Mouse (Mus musculus): ENCODE results near the gene Hist1h3g. TPM values are rescaled to one million over a fixed set of nuclear protein-coding genes. Genes with fewer than 3 reads are reported as not detected.
"Not testable (repeated sequence)": the region's sequence is repeated elsewhere in the genome, so short reads cannot be mapped to it uniquely, and the experiment has no call there.

Gene Hist1h3g
- polyA plus RNA-seq, 1 experiment from 2014 or later = 4.1 TPM

DNA sequence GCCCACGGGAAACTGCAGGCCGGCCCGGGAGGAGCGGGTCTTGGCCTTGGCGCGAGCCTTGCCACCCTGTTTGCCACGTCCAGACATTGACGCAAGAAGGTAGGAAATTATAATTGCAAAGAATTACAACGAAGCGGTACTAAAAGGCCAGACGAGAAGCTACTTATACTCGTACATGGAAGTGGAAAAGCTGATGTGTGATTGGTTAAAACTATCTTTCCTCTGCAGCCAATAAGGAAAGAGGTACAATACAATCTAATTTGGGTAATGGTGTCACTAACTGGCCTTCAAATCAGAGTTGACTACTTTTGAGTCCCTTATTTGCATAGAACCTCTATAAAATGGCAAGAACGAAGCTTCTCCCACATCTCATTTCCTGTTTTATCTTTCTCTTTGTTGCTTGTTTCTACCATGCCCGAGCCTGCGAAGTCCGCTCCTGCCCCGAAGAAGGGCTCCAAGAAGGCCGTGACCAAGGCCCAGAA lies 35.8 kb downstream of the Hist1h3g start, which contains the start of the genes Hist1h2ae and Hist1h2bg:
Gene Hist1h2ae (minus strand): TSS at position 199 of the 482 bp plus-strand sequence.
Gene Hist1h2bg (plus strand): TSS at position 375 of the 482 bp plus-strand sequence.
- no peaks in the 10 kb centered on the region for H3K9me3 ChIP-seq (ENCODE audit: control insufficient read depth, low read length)
- ATAC-seq (ENCODE audit: low read depth) = peak; percentile 90
- 0 out of 2 replicates have a peak, but pooled peaks cover 4% of the 10 kb centered on the region for H3K4me1 ChIP-seq (ENCODE audit: control insufficient read depth, insufficient read depth, low read length)
- peak within 1 kb of the TSS; percentile 95 for H3K27ac ChIP-seq (replicated peaks; ENCODE audit: low read depth, low read length)
- H3K9ac ChIP-seq (ENCODE audit: low read depth, low read length) = peak within 1 kb of the TSS; percentile 76
- H3K36me3 ChIP-seq (ENCODE audit: control insufficient read depth, insufficient read depth, low read length) = no peaks in the 10 kb centered on the region
- peak within 1 kb of the TSS; percentile 75 for H3K4me2 ChIP-seq (ENCODE audit: low read depth, low read length)
- DNase-seq (ENCODE audit: low spot score) = peak; percentile 98
- no peaks in the 10 kb centered on the region for H3K27me3 ChIP-seq (replicated peaks; ENCODE audit: control insufficient read depth, insufficient read depth, low read length)
- WGBS = under 1% methylated on average over 18 of the region's 18 CpGs
- peak within 1 kb of the TSS; percentile 52 for H3K4me3 ChIP-seq (ENCODE audit: low read depth, low read length)

DNA sequence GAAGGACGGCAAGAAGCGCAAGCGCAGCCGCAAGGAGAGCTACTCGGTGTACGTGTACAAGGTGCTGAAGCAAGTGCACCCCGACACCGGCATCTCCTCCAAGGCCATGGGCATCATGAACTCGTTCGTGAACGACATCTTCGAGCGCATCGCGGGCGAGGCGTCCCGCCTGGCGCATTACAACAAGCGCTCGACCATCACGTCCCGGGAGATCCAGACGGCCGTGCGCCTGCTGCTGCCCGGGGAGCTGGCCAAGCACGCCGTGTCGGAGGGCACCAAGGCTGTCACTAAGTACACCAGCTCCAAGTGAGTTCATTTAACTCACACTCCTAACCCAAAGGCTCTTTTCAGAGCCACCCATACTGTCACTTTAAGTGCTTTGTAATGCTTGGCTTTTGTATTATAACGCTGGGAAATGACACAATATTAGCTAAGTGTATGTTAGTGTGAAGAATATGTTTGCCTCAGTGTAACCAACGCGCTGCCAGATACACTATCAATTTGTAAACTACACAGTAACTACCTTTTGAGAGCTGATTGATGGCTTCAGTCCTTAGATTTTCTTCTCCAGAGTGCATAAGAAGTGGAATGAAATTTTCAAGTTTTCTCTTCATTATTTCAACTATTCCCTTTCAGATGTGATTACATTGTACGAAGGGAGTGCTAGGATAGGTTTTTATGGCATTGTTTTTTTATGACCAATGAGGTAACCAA lies 36.4 kb downstream of the Hist1h3g start:
- not testable (repeated sequence) for H3K4me1 ChIP-seq (ENCODE audit: control insufficient read depth, insufficient read depth, low read length); ATAC-seq (ENCODE audit: low read depth); H3K27me3 ChIP-seq (replicated peaks; ENCODE audit: control insufficient read depth, insufficient read depth, low read length); H3K36me3 ChIP-seq (ENCODE audit: control insufficient read depth, insufficient read depth, low read length); H3K9me3 ChIP-seq (ENCODE audit: control insufficient read depth, low read length)
- Histone ChIP-seq H3K27ac (replicated peaks; ENCODE audit: low read depth, low read length) (peak overlapping the region; percentile 95), H3K4me3 (ENCODE audit: low read depth, low read length) (peak overlapping the region; percentile 52), H3K9ac (ENCODE audit: low read depth, low read length) (peak overlapping the region; percentile 76), H3K4me2 (ENCODE audit: low read depth, low read length) (peak overlapping the region; percentile 75)
- peak; percentile 26 for DNase-seq (ENCODE audit: low spot score)
- WGBS = under 1% methylated on average over 11 of the region's 34 CpGs

DNA sequence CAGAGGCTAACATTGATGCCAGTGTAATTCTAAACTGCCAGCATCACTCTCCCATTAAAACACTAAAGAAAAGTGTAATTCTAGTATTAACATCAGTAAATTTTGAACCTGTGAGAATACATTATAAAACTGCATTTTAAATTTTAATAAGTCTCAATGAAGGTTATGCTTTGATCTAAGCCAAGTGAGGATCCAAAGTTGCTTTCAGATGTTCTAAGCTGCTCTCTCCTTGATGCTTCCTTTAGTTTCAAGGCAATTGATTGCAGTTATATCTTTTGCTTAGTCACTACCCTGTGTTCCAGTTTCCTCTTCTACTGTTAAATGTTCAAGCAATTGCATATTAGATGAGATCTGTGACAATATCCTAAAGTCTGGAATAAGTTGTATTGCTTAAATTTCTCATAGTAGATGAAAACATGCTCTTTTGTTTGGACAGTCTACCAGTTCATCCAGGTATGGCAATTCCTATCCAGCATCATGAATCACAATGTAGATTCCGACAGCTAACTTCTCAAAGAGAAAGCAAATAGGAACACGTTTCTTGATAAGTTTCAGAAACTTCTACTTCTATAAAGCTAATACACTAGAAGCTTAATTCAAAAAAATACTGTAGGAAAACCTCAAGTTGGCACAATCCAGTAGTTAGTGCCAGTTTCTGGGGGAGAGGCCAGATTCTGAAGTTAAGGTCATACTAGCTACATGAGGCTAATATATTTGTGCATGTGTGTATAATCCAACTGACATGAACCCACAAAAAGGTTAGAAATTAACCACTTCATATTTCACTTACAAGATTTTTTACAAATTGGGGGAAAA lies 37.2 kb downstream of the Hist1h3g start:
- 33% methylated on average over 2 of the region's 2 CpGs for WGBS
- Histone ChIP-seq H3K36me3 (ENCODE audit: control insufficient read depth, insufficient read depth, low read length) (no peaks in the 10 kb centered on the region), H3K9me3 (ENCODE audit: control insufficient read depth, low read length) (no peaks in the 10 kb centered on the region), H3K4me3 (ENCODE audit: low read depth, low read length) (peak overlapping the region; percentile 52), H3K4me2 (ENCODE audit: low read depth, low read length) (peak overlapping the region; percentile 75), H3K9ac (ENCODE audit: low read depth, low read length) (peak overlapping the region; percentile 76), H3K27me3 (replicated peaks; ENCODE audit: control insufficient read depth, insufficient read depth, low read length) (no peaks in the 10 kb centered on the region), H3K27ac (replicated peaks; ENCODE audit: low read depth, low read length) (peak overlapping the region; percentile 95), H3K4me1 (ENCODE audit: control insufficient read depth, insufficient read depth, low read length) (peaks cover 16% of the 10 kb centered on the region)
- no peak for DNase-seq (ENCODE audit: low spot score)
- no peak for ATAC-seq (ENCODE audit: low read depth)

DNA sequence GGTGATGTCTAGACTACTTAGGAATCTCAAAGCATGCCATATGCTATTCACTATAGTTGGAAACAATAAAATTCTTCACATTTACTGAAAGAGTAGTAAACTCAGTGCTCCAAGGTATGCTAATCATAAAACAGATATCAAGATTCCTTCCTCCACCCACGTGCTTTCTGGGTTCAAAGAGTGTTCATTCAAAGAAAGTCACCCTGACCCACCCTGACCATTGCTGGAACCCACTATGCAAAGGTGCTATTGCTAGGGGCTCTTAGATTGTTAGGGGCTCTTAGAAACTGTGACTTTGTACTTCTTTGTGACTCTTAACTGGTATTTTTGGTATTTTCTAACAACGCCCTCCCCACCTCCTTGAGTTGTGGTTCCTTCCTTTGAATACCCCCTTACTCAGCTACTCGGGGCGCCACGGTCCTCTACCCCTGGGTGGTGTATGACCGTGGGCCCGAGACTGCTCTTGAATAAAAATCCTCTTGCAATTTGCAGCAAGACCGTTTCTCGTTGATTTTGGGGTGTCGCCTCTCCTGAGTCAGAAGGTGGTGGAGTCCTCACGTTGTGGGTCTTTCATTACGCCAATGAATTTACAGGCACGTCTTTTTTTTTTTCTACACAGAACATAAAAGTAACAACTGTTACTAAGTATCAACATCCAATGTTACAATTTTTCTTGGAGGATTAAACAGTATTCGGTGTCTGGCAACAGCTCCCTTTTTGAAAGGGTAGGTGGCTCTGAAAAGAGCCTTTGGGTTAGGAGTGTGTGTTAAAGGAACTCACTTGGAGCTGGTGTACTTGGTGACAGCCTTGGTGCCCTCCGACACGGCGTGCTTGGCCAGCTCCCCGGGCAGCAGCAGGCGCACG lies 38.0 kb downstream of the Hist1h3g start:
- H3K36me3 ChIP-seq (ENCODE audit: control insufficient read depth, insufficient read depth, low read length); DNase-seq (ENCODE audit: low spot score); ATAC-seq (ENCODE audit: low read depth); H3K9me3 ChIP-seq (ENCODE audit: control insufficient read depth, low read length); H3K27me3 ChIP-seq (replicated peaks; ENCODE audit: control insufficient read depth, insufficient read depth, low read length): not testable (repeated sequence)
- H3K4me1 ChIP-seq (ENCODE audit: control insufficient read depth, insufficient read depth, low read length) = peaks cover 16% of the 10 kb centered on the region
- peak overlapping the region; percentile 52 for H3K4me3 ChIP-seq (ENCODE audit: low read depth, low read length)
- H3K4me2 ChIP-seq (ENCODE audit: low read depth, low read length) = peak overlapping the region; percentile 75
- peak overlapping the region; percentile 95 for H3K27ac ChIP-seq (replicated peaks; ENCODE audit: low read depth, low read length)
- 9% methylated on average over 16 of the region's 20 CpGs for WGBS
- peak overlapping the region; percentile 76 for H3K9ac ChIP-seq (ENCODE audit: low read depth, low read length)

DNA sequence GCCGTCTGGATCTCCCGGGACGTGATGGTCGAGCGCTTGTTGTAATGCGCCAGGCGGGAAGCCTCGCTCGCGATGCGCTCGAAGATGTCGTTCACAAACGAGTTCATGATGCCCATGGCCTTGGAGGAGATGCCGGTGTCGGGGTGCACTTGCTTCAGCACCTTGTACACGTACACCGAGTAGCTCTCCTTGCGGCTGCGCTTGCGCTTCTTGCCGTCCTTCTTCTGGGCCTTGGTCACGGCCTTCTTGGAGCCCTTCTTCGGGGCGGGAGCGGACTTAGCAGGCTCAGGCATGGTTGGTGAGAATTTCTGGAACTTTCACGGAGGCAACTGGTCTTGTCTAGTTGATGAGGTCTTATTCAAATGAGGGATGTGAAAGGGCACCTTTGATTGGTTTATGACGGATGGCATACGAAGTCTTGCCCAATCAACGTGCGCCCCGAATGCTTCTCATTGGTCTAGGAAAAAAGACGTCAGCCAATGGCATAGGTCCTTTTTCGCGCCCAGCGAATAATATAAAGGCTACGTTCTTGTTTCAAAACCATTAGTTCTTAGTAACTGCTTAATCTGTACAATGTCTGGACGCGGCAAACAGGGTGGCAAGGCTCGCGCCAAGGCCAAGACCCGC lies 38.8 kb downstream of the Hist1h3g start, which contains the start of the genes Hist1h2bf and Hist1h2ad:
Gene Hist1h2bf (minus strand): TSS at position 299 of the 627 bp plus-strand sequence.
Gene Hist1h2ad (plus strand): TSS at position 484 of the 627 bp plus-strand sequence.
- not testable (repeated sequence) for H3K27me3 ChIP-seq (replicated peaks; ENCODE audit: control insufficient read depth, insufficient read depth, low read length); H3K9me3 ChIP-seq (ENCODE audit: control insufficient read depth, low read length); H3K36me3 ChIP-seq (ENCODE audit: control insufficient read depth, insufficient read depth, low read length)
- H3K4me3 ChIP-seq (ENCODE audit: low read depth, low read length) = peak within 1 kb of the TSS; percentile 52
- peaks cover 16% of the 10 kb centered on the region for H3K4me1 ChIP-seq (ENCODE audit: control insufficient read depth, insufficient read depth, low read length)
- peak within 1 kb of the TSS; percentile 95 for H3K27ac ChIP-seq (replicated peaks; ENCODE audit: low read depth, low read length)
- DNase-seq (ENCODE audit: low spot score) (peak; percentile 100), ATAC-seq (ENCODE audit: low read depth) (peak; percentile 90)
- peak within 1 kb of the TSS; percentile 75 for H3K4me2 ChIP-seq (ENCODE audit: low read depth, low read length)
- WGBS = 0% methylated on average over 15 of the region's 42 CpGs
- H3K9ac ChIP-seq (ENCODE audit: low read depth, low read length) = peak within 1 kb of the TSS; percentile 76

DNA sequence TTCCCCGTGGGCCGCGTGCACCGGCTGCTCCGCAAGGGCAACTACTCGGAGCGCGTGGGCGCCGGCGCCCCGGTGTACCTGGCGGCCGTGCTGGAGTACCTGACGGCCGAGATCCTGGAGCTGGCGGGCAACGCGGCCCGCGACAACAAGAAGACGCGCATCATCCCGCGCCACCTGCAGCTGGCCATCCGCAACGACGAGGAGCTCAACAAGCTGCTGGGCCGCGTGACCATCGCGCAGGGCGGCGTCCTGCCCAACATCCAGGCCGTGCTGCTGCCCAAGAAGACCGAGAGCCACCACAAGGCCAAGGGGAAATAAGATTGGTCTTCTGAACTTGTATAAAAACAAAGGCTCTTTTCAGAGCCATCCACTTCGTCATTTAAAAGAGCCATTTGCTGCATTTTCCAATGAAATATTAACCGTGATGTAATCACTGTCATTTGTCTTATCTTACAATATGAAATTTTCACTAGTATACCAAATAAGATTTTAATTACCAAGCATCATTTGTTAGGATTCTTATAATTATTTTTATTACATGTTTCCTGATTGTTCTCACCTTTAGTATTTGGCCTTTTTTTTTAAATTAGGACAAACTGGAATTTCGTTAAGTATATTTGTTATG lies 39.4 kb downstream of the Hist1h3g start:
- Histone ChIP-seq H3K9ac (ENCODE audit: low read depth, low read length) (peak overlapping the region; percentile 60), H3K27ac (replicated peaks; ENCODE audit: low read depth, low read length) (peak overlapping the region; percentile 95), H3K4me1 (ENCODE audit: control insufficient read depth, insufficient read depth, low read length) (peaks cover 16% of the 10 kb centered on the region), H3K4me2 (ENCODE audit: low read depth, low read length) (peak overlapping the region; percentile 75), H3K4me3 (ENCODE audit: low read depth, low read length) (peak overlapping the region; percentile 43)
- H3K9me3 ChIP-seq (ENCODE audit: control insufficient read depth, low read length); ATAC-seq (ENCODE audit: low read depth); H3K36me3 ChIP-seq (ENCODE audit: control insufficient read depth, insufficient read depth, low read length); H3K27me3 ChIP-seq (replicated peaks; ENCODE audit: control insufficient read depth, insufficient read depth, low read length); DNase-seq (ENCODE audit: low spot score): not testable (repeated sequence)
- under 1% methylated on average over 5 of the region's 39 CpGs for WGBS

DNA sequence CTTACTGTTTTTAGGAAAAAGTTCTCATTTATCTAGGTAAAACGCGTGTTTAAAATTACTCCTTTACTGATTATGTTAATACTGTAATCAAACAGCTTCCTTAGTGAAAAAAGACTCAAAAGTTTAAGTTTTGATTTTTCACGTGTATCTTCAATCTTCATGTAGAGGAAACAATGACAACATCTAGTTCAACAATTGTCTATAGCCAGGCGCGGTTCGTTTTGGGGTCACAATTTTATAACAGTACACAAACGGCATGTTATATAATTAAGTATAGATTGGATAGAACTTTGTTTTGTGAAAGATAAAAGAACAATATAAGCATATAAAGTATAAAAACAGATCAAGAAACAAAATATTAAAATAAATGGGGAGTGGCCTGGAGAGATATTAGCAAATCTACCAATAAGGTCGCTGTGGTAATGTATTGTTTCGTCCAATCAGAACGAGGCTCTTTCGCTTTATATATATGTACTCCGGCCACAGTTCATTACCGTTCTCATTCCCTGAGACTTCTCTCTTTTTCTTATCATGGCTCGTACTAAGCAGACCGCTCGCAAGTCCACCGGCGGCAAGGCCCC lies 40.1 kb downstream of the Hist1h3g start, which contains the start of gene Hist1h3d:
Gene Hist1h3d (plus strand): TSS at position 493 of the 581 bp plus-strand sequence.
- peak; percentile 59 for ATAC-seq (ENCODE audit: low read depth)
- Histone ChIP-seq H3K4me3 (ENCODE audit: low read depth, low read length) (peak within 1 kb of the TSS; percentile 43), H3K9me3 (ENCODE audit: control insufficient read depth, low read length) (no peaks in the 10 kb centered on the region), H3K27me3 (replicated peaks; ENCODE audit: control insufficient read depth, insufficient read depth, low read length) (no peaks in the 10 kb centered on the region), H3K4me2 (ENCODE audit: low read depth, low read length) (peak within 1 kb of the TSS; percentile 63), H3K27ac (replicated peaks; ENCODE audit: low read depth, low read length) (peak within 1 kb of the TSS; percentile 91), H3K36me3 (ENCODE audit: control insufficient read depth, insufficient read depth, low read length) (no peaks in the 10 kb centered on the region), H3K4me1 (ENCODE audit: control insufficient read depth, insufficient read depth, low read length) (peaks cover 11% of the 10 kb centered on the region), H3K9ac (ENCODE audit: low read depth, low read length) (peak within 1 kb of the TSS; percentile 72)
- under 1% methylated on average over 18 of the region's 18 CpGs for WGBS
- DNase-seq (ENCODE audit: low spot score) = peak; percentile 96
